Mouse (Mus musculus): ENCODE measurements around the gene Map2k7. TPM values are rescaled to one million over a fixed set of nuclear protein-coding genes. Genes with fewer than 3 reads are reported as not detected.
A peak's percentile ranks its signal among the peaks of the same experiment; 100 is the strongest.

The Map2k7 gene
- polyA plus RNA-seq, 1 experiment from 2014 or later = 16.7 TPM

DNA sequence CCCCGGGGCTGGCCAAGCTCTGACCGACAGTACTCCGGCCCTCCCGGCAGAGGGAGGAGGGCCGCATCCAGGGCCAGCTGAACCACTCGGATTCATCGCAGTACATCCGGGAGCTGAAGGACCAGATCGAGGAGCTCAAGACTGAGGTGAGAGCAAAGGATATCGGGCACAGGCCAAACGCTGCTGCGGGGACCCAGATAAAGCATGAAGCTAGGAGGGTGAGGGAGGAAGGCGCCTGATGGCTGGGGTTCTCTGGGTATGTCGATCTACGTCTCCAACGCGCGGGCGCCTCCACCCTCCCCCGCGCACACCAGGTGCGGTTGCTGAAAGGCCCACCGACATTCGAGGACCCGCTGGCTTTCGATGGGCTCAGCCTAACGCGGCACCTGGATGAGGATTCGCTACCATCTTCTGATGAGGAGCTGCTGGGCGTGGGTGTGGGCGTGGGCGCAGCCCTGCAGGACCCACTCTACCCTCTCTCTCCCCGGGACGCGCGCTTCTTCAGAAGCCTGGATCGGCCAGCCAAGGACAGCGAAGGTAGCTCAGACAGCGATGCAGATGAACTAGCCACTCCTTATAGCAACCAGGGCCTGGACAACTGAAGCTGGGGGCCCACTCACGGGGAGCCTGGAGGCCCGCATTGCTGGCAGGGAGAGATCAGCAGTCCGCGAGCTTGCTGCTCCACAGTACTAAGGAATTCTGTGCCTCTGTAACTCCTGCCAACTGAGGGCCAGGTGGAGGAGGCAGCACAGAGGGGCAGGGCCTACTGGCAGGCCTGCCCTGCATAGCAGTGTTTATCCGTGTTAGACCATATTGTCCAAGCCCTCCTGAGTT, 32.1 kb upstream of the Map2k7 start:
- Histone ChIP-seq H3K27ac (replicated peaks; ENCODE audit: low read depth, low read length) (no peak overlapping the region), H3K4me1 (ENCODE audit: control insufficient read depth, insufficient read depth, low read length) (peaks cover 2% of the 10 kb centered on the region; the same call in 1 of the 2 replicates), H3K36me3 (replicated peaks; ENCODE audit: control insufficient read depth, insufficient read depth, low read depth, low read length) (no peaks in the 10 kb centered on the region), H3K9me3 (replicated peaks; ENCODE audit: control insufficient read depth, low read length) (no peaks in the 10 kb centered on the region), H3K9ac (replicated peaks; ENCODE audit: low read length) (0 out of 2 replicates have a peak overlapping the region, but pooled peaks have one; percentile 0), H3K4me2 (ENCODE audit: low read depth, low read length) (peak overlapping the region; percentile 13), H3K27me3 (ENCODE audit: control insufficient read depth, insufficient read depth, low read length) (peaks cover 29% of the 10 kb centered on the region), H3K4me3 (ENCODE audit: low read depth, low read length) (peak overlapping the region; percentile 3)
- no peak for ATAC-seq (replicated peaks; ENCODE audit: insufficient number of reproducible peaks, low FRiP score, low TSS enrichment, low read depth)
- WGBS = 6% methylated on average over 44 of the region's 44 CpGs
- DNase-seq (ENCODE audit: low spot score) = no peak

DNA sequence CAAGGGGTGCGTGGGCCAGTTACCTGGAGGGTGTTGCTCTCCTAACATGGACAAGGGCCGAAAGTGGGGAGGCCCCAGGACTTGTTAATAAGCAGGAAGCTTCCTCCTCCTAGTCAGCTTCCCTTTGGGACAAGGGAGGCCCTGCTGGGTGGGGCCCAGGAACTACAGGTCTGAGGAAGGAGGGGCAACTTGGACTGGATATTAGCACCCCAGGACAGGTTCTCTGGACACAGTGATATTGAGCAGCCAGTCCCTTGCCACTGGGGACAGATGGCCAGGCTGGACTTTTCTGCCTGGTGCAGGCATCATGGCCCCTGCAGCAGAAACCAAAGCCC, 31.6 kb upstream of the Map2k7 start:
- Histone ChIP-seq H3K27me3 (ENCODE audit: control insufficient read depth, insufficient read depth, low read length) (peaks cover 29% of the 10 kb centered on the region), H3K9ac (replicated peaks; ENCODE audit: low read length) (no peak overlapping the region), H3K4me3 (ENCODE audit: low read depth, low read length) (no peak overlapping the region), H3K36me3 (replicated peaks; ENCODE audit: control insufficient read depth, insufficient read depth, low read depth, low read length) (no peaks in the 10 kb centered on the region), H3K9me3 (replicated peaks; ENCODE audit: control insufficient read depth, low read length) (no peaks in the 10 kb centered on the region), H3K27ac (replicated peaks; ENCODE audit: low read depth, low read length) (no peak overlapping the region), H3K4me1 (ENCODE audit: control insufficient read depth, insufficient read depth, low read length) (peaks cover 2% of the 10 kb centered on the region; the same call in 1 of the 2 replicates), H3K4me2 (ENCODE audit: low read depth, low read length) (no peak overlapping the region)
- ATAC-seq (replicated peaks; ENCODE audit: insufficient number of reproducible peaks, low FRiP score, low TSS enrichment, low read depth) = no peak
- no peak for DNase-seq (ENCODE audit: low spot score)
- 56% methylated on average over 2 of the region's 2 CpGs for WGBS

DNA sequence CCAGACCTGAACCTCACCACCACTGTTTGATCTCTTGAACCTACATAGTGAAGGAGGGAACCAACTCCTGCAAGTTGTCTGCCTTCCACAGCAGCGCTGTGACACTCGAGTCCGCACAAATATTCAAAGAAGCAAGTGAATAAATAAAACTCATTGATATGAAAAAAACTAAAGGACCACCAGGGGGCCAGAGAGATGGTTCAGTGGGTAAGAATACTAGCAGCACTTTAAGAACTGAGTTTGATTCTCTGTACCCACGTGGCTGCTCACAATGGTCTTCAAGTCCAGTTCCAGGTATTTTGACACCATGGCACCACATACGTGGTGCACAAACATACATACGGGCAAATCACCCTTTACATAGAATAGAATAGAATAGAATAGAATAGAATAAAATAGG, 27.4 kb upstream of the Map2k7 start:
- 78% methylated on average over 6 of the region's 6 CpGs for WGBS

DNA sequence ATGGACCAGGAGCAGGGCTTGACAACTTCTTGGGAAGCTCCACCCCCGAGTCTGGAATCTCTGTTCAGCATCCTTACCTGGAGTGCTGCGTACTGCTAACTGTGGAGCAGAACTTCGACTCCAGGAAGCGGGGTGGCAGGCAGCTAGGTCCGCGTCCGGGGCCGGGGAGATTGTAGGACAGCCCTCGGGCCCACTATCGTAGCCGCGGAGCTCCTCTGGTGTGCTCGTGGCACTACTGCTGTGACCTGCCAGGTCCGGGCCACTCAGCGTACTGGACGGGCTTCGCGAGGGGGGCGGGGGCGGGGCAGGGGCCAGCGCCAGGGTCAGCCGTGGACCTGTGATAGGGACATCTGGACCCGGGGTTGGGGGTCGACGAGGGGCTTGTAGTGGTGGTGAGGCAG, 25.7 kb upstream of the Map2k7 start:
- peak overlapping the region; percentile 91 for H3K4me2 ChIP-seq (ENCODE audit: low read depth, low read length)
- H3K9me3 ChIP-seq (replicated peaks; ENCODE audit: control insufficient read depth, low read length) = no peaks in the 10 kb centered on the region
- 1% methylated on average over 25 of the region's 25 CpGs for WGBS
- H3K9ac ChIP-seq (replicated peaks; ENCODE audit: low read length) = peak overlapping the region; percentile 28
- no peaks in the 10 kb centered on the region for H3K36me3 ChIP-seq (replicated peaks; ENCODE audit: control insufficient read depth, insufficient read depth, low read depth, low read length)
- ATAC-seq (replicated peaks; ENCODE audit: insufficient number of reproducible peaks, low FRiP score, low TSS enrichment, low read depth) (peak; percentile 10; the same call in 1 of the 2 replicates), DNase-seq (ENCODE audit: low spot score) (no peak)
- no peaks in the 10 kb centered on the region; the same call in none of the 2 replicates for H3K4me1 ChIP-seq (ENCODE audit: control insufficient read depth, insufficient read depth, low read length)
- peak overlapping the region; percentile 36 for H3K4me3 ChIP-seq (ENCODE audit: low read depth, low read length)
- H3K27me3 ChIP-seq (ENCODE audit: control insufficient read depth, insufficient read depth, low read length) = peaks cover 29% of the 10 kb centered on the region
- no peak overlapping the region for H3K27ac ChIP-seq (replicated peaks; ENCODE audit: low read depth, low read length)

More for the DNA sequence above, 27.4 kb upstream of the Map2k7 start:
- Histone ChIP-seq H3K4me3 (ENCODE audit: low read depth, low read length) (no peak overlapping the region), H3K9me3 (replicated peaks; ENCODE audit: control insufficient read depth, low read length) (no peaks in the 10 kb centered on the region), H3K27ac (replicated peaks; ENCODE audit: low read depth, low read length) (no peak overlapping the region), H3K4me1 (ENCODE audit: control insufficient read depth, insufficient read depth, low read length) (peaks cover 2% of the 10 kb centered on the region), H3K36me3 (replicated peaks; ENCODE audit: control insufficient read depth, insufficient read depth, low read depth, low read length) (no peaks in the 10 kb centered on the region), H3K9ac (replicated peaks; ENCODE audit: low read length) (no peak overlapping the region), H3K27me3 (ENCODE audit: control insufficient read depth, insufficient read depth, low read length) (peaks cover 31% of the 10 kb centered on the region), H3K4me2 (ENCODE audit: low read depth, low read length) (no peak overlapping the region)
- DNase-seq (ENCODE audit: low spot score) (no peak), ATAC-seq (replicated peaks; ENCODE audit: insufficient number of reproducible peaks, low FRiP score, low TSS enrichment, low read depth) (no peak)

DNA sequence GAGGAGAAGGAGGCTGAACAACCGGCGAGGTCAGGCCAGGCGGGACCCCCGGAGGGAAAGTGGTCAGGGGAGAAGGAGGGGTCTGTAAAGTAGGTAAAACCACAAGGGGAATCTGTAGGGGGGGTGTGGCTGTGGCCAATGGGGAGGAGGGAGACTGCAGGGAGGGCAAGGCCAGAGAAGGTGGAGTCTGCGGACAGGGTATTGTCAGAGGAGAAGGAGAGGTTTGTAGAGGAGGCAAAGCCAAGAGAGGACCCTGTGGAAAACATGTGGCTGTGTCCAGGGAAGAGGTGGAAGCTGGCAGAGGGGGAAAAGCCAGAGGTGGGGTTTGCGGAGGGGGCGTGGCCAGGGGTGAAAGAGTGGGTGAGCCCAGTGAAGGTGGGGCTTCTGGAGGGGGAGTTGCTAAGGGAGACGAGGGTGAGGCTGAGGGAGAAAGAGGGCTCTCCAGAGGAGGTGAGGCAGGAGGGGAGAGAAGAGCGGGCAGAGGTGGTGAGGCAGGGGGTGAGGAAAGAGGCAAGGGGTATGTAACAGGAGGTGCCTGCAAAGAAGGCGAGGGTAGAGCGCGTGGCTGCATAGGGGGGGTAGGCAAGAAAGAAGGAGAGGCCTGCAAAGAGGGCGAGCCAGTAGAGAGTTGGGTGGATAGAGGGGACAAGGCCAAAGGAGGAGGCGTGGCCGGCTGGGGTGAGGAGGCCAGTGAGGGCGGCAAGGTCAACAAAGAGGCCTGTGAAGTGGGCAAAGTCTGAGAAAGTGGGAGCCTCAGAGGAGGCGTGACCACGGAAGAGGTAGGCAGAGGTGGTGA, 25.1 kb upstream of the Map2k7 start:
- 4% methylated on average over 18 of the region's 18 CpGs for WGBS

DNA sequence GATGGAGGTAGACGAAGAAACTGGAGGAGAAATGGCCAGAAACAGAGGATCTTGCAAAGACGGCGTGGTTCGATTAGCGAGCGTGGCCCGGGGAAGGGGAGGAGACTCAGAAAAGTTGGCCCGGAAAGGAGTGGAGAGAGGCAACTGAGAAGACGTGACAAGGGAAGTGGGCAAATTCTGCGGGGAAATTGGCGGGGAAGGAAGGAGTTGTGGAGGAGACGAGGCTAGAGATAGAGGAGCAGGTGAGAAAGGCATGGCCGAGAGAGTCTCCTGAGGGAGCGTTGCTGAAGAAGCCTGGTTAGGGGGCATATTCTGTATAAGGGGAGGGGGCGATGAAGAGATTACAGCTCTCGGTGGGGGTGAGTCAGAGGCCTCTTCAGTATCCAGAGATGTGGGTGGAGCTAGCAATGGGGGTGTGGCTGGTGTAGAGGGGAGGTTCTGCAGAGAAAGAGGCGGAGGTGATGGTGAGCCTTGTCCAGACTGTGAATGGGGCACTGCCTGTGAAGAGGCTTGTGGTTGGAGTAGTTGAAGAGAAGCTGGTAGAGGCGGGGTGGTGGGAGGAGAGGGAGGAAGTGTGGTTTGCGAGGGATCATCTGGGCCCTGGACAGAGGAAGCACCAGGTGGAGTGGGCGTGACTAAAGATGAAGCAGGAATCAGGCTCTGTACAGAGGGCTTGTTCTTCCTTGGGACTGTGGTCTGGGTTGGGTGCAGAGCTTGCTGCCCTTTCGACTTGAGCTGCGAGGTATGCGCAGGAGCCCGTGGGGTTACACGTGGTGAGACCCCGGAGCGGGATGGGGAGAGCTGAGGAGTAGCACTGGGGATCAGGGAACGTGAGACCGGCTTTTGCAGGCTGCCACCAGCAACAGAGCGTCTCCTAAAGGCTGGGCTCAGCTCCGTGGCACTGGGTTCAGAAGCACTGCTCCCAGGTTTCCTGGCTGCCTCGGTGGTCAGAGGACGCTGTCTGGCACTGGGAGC, 24.2 kb upstream of the Map2k7 start:
- H3K4me3 ChIP-seq (ENCODE audit: low read depth, low read length) = peak overlapping the region; percentile 36
- peak overlapping the region; percentile 28 for H3K9ac ChIP-seq (replicated peaks; ENCODE audit: low read length)
- peak overlapping the region; percentile 91 for H3K4me2 ChIP-seq (ENCODE audit: low read depth, low read length)
- peak; percentile 58 for DNase-seq (ENCODE audit: low spot score)
- no peaks in the 10 kb centered on the region for H3K36me3 ChIP-seq (replicated peaks; ENCODE audit: control insufficient read depth, insufficient read depth, low read depth, low read length)
- no peaks in the 10 kb centered on the region; the same call in none of the 2 replicates for H3K4me1 ChIP-seq (ENCODE audit: control insufficient read depth, insufficient read depth, low read length)
- H3K27me3 ChIP-seq (ENCODE audit: control insufficient read depth, insufficient read depth, low read length) = peaks cover 31% of the 10 kb centered on the region
- no peak overlapping the region for H3K27ac ChIP-seq (replicated peaks; ENCODE audit: low read depth, low read length)
- H3K9me3 ChIP-seq (replicated peaks; ENCODE audit: control insufficient read depth, low read length) = no peaks in the 10 kb centered on the region
- WGBS = 9% methylated on average over 33 of the region's 33 CpGs
- peak; percentile 20; the same call in 1 of the 2 replicates for ATAC-seq (replicated peaks; ENCODE audit: insufficient number of reproducible peaks, low FRiP score, low TSS enrichment, low read depth)

More for the DNA sequence above, 25.1 kb upstream of the Map2k7 start:
- H3K9ac ChIP-seq (replicated peaks; ENCODE audit: low read length) = peak overlapping the region; percentile 28
- peak overlapping the region; percentile 36 for H3K4me3 ChIP-seq (ENCODE audit: low read depth, low read length)
- no peaks in the 10 kb centered on the region; the same call in none of the 2 replicates for H3K4me1 ChIP-seq (ENCODE audit: control insufficient read depth, insufficient read depth, low read length)
- DNase-seq (ENCODE audit: low spot score) = peak; percentile 53
- peak overlapping the region; percentile 91 for H3K4me2 ChIP-seq (ENCODE audit: low read depth, low read length)
- ATAC-seq (replicated peaks; ENCODE audit: insufficient number of reproducible peaks, low FRiP score, low TSS enrichment, low read depth) = peak; percentile 57
- no peaks in the 10 kb centered on the region for H3K36me3 ChIP-seq (replicated peaks; ENCODE audit: control insufficient read depth, insufficient read depth, low read depth, low read length)
- H3K9me3 ChIP-seq (replicated peaks; ENCODE audit: control insufficient read depth, low read length) = no peaks in the 10 kb centered on the region
- H3K27me3 ChIP-seq (ENCODE audit: control insufficient read depth, insufficient read depth, low read length) = peaks cover 31% of the 10 kb centered on the region
- H3K27ac ChIP-seq (replicated peaks; ENCODE audit: low read depth, low read length) = no peak overlapping the region

DNA sequence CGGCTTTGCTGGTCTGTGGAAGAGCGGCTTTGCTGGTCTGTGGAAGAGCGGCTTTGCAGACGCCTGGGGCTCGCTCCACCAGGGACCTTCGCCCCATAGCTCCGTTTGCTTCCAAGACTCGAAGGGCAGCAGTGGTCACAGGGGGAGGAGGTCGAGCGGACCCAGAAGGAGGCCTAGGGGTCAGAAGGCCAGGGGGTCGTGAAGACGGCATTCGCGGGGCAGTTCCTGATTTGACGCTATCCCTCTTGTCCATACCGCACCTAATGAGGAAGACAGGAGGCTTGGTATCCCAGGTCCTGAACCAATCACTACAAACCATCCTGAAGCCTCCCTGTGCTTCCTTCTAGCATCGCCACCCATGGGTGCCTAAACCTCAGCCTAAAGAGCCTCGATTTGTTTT, 22.2 kb upstream of the Map2k7 start:
- Histone ChIP-seq H3K27me3 (ENCODE audit: control insufficient read depth, insufficient read depth, low read length) (peaks cover 31% of the 10 kb centered on the region), H3K4me3 (ENCODE audit: low read depth, low read length) (peak overlapping the region; percentile 47), H3K9me3 (replicated peaks; ENCODE audit: control insufficient read depth, low read length) (no peaks in the 10 kb centered on the region), H3K9ac (replicated peaks; ENCODE audit: low read length) (peak overlapping the region; percentile 52), H3K27ac (replicated peaks; ENCODE audit: low read depth, low read length) (no peak overlapping the region), H3K4me2 (ENCODE audit: low read depth, low read length) (peak overlapping the region; percentile 77), H3K36me3 (replicated peaks; ENCODE audit: control insufficient read depth, insufficient read depth, low read depth, low read length) (no peaks in the 10 kb centered on the region), H3K4me1 (ENCODE audit: control insufficient read depth, insufficient read depth, low read length) (no peaks in the 10 kb centered on the region; the same call in none of the 2 replicates)
- 4% methylated on average over 18 of the region's 18 CpGs for WGBS
- ATAC-seq (replicated peaks; ENCODE audit: insufficient number of reproducible peaks, low FRiP score, low TSS enrichment, low read depth) = no peak
- DNase-seq (ENCODE audit: low spot score) = no peak
